Mouse (Mus musculus) gastrocnemius, postnatal 25 days (tissue): ENCODE results near the gene Olfr98. TPM values are rescaled to one million over a fixed set of nuclear protein-coding genes. Genes with fewer than 3 reads are reported as not detected.
A peak's percentile ranks its signal among the peaks of the same experiment; 100 is the strongest.
"Not testable (repeated sequence)": the region's sequence is repeated elsewhere in the genome, so short reads cannot be mapped to it uniquely, and the experiment has no call there.

Experiments used
- DNase-seq: peaks from one replicate; pipeline ENCODE4 v3.0.0; 2022
- long read RNA-seq, 2 experiments: library from polyadenylated mRNA; stranded (forward); transcript quantifications; one replicate each; pipeline ENCODE4 v2.0.0; 2021
- total RNA-seq, 2 experiments: library from RNA; stranded (reverse); gene quantifications; 1 replicate in 1 of 2; 2 replicates in 1 of 2; pipeline ENCODE4 v1.2.3; 2021

Olfr98 gene
- not detected for total RNA-seq
- long read RNA-seq, experiment 1: 0 reads
- long read RNA-seq, experiment 2: 0 reads

DNA sequence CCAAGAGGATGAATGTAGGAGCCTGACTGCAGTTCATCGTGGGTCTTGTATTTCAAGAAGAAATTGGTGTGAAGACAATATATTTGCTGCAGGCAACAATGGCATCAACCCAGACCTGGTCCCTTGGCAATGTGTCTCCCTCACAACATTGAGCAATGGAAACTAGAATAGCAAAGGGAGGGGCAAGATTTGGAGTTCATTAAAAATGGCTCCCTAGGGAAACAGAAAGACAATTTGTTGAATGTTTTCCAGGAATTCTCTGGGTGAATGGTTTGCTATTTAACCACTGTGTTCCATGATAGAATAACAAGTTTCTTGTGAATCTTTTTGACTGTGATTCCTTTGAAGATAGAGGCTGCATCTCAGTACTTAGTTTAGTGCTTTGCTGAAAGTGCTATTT lies at the start of gene Olfr98:
Olfr98 (minus strand) TSS at position 124 of the 400 bp plus-strand sequence.
- no peak for DNase-seq

DNA sequence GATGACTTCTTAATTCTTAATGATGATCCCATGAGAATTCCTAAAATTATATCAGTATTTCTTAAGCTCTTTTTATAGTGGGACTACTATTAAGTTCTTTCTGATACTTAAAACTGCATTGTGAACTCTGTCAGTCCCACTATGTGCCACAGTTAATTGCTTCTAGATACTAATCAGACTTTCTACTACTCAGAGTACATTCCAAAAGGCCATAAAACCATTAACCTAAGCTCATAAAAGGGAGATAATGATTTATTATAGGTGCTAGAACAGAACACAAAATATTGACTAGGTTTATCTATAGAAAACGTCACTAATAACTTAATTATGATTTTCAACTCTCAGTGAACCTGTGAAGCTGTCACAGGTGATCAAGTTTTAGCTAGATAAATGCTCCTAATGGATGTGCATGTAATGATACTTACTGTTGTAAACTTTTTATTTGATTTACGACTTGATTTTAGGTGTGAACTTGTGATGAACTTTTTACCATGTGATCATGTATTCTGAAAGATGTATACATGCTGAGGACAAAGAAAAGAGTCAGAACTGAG lies 46.7 kb upstream of the Olfr98 start:
- DNase-seq: no peak

DNA sequence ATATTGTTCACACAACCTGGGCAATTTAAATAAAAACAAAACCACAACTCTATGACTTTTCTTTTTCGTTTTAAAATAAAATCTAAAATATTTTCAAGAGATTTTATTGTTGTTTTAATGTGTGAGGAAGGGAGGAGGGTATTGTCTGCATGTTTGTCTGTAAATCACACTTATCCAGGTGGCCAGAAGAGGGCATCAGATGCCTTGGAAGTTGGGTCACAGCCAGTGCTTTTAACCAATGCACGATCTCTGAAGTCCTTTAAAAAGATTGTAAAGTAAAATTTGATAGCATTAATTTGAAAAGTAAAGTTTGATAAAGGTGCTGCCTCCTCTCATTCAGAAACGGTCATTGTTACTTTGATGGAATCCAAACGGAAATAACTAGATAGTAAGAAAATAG lies 44.9 kb upstream of the Olfr98 start:
- DNase-seq: no peak

DNA sequence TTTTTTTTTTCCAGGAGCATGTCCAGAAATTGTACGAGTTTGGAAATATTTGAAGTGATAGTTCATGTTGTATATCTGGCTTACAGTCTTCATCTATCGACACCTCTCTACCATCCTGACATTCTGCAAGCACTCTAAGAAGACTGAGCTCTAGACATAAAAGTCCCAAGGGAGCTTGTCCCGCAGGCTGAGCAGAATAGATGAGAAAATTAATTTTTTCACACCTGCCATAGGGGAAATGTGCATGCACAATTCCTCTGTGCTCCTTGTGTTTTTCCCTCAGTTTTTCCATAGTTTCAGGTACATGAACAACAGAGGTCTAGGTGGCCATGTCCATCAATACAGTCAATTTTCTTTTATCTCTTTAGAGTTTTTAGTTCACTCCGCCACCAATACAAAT lies 40.7 kb upstream of the Olfr98 start, which contains the start of gene Olfr101:
Olfr101 (minus strand) TSS at position 101 of the 400 bp plus-strand sequence.
- DNase-seq: no peak

DNA sequence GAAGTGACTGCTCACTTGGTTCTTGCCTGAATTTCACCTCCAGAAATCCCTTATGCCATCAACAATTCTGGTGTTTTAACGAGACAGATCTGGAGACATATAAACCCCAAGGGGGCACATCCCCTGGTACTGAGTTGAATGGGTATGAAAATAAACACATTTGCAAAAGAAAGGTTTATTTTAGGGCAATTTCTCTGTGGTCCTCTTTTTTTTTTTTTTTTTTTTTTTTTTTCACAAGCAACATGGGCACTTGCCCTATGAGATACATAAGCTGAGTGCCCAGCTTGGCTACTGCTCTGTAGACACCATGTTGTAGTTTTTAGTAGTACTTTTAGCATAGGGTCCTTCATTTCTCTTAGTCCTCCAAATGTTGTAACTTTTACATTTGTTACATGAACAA lies 19.8 kb upstream of the Olfr98 start, which contains the start of gene Olfr99:
Olfr99 (minus strand) TSS at position 101 of the 400 bp plus-strand sequence.
- no peak for DNase-seq

DNA sequence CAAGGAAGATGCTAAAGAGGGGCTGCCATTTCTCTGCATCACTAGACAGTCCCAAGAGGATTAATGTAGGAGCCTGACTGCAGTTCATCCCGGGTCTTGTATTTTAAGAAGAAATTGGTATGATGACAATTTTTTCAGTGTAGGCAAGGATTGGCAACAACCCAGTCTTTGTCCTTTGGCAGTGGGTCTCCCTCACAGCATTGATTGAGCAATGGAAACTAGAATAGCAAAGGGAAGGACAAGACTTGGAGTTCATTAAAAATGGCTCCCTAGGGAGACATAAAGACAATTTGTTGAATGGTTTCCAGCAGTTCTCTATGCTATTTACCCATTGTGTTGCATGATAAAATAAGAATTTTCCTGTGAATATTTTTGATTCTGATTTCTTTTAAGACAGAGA lies 16.8 kb upstream of the Olfr98 start:
- no peak for DNase-seq

DNA sequence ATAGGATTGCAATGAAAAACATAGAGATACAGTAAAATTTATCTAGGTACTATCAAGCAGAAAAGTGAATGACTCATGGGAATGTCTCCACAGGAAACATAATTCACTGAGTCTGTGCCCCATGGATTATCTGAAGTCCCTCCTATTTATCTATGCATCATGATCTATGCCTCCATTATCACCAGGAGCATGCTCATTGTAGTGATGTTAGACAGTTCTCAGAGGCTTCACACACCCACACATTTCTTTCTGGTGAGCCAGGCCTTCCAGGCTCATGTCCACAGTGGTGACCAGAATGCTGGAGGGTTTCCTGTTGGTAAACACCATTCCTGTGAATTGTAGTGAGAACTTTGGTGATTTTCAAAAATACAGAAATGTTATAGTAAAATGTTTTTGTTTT lies 13.0 kb upstream of the Olfr98 start:
- no peak for DNase-seq

DNA sequence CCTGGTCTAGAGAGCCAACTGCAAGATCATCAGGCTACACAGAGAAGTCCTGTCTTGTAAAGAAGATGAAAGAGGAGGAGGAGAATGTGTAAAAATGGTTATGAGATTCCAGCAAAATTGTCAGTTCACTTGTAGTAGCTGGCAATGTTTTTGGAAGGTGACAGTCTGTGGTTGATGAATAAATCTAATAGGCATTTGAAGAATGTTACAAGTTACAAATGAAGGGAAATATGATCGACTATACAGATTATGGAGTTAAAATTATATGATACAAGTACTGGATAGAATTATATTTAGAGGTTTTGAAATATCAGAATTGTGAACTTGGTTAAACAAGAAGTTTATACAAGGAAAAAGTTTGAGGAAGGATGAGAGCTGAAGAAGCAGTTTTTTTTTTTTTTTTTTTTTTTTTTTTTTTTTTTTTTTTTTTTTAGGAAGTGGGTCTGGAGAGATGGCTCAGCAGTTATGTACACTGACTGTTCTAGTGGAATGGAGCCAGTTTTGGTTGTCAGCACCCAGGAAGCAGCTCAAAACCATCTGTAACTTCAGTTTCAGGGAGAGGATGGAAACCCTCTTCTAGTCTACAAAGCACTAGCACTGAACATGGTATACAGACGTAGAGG lies 12.2 kb upstream of the Olfr98 start:
- no peak for DNase-seq

DNA sequence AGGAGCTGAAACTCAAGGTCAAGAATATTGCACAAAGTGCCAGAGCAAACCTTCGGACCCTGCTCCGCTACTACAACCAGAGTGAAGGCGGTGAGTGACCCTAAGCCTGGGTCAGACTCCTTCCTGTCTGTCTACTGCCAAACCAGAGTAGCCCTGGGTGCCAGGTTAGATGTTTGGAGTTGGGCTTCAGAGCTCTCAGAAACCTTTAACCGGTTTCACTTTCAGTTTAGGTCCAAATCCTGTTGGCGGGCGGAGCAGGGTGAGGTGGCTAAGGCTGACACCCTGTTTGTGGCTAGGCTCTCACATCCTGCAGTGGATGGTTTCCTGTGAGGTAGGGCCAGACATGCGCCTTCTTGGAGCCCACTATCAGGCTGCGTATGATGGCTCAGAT lies 7.1 kb upstream of the Olfr98 start:
- DNase-seq: peak; percentile 30

DNA sequence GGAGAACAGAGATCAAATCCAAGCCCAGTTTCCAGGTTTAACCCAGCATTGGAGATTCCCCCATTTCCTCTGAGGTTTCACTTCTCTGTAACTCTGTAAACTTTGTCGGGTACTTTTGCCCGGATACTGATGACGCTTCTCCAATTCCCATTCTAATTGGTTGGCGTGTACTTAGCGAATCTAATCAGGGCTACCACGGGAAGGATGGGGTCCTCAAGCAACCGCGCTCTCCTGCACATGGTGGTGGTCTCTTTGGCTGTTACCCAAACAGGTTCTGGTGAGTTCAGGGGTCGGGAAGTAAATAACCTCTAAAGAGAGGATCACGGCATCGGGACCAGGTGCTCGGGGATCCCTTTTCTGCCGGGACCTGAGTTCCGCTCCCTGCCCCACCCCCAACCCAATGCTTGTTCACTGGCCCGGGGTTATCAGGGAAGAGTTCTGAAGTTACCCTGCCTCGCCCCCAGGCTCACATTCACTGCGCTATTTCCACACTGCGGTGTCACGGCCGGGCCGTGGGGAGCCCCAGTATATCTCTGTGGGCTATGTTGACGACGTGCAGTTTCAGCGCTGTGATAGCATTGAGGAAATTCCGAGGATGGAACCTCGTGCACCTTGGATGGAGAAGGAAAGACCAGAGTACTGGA lies 6.6 kb upstream of the Olfr98 start, which contains the start of gene H2-M3:
H2-M3 (plus strand) TSS at position 163 of the 644 bp plus-strand sequence.
- peak; percentile 78 for DNase-seq

DNA sequence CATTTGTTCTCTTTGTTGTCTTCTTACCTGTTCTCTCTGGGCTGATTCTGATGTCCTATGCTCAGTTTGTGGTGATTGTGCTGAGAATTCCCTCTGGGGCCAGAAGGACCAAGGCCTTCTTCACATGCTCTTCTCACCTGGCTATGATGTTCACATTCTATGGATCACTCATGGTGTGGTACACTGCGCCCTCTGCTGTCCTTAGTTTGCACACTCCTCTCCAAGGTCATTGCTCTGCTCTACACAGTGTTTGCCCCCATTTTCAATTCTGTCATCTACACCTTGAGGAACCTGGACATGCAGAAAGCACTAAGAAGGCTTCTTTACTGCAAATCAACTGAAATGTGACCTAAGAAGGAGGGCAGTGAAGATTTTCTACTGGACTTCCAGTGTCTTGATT lies 13.0 kb downstream of the Olfr98 start:
- no peak for DNase-seq

DNA sequence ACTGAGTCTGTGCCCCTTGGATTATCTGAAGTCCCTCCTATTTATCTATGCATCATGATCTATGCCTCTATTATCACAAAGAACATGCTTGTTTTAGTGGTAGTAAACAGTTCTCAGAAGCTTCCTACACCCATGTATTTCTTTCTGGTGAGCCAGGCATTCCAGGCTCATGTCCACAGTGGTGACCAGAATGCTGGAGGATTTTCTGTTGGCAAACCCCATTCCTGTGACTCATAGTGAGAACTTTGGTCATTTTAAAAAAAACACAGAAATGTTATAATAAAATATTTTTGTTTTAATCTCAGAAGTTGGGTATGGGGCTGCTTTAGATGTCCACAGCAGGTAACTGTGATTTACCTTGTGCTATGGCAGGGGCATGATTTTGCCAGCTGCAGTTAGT lies 14.1 kb downstream of the Olfr98 start:
- no peak for DNase-seq

DNA sequence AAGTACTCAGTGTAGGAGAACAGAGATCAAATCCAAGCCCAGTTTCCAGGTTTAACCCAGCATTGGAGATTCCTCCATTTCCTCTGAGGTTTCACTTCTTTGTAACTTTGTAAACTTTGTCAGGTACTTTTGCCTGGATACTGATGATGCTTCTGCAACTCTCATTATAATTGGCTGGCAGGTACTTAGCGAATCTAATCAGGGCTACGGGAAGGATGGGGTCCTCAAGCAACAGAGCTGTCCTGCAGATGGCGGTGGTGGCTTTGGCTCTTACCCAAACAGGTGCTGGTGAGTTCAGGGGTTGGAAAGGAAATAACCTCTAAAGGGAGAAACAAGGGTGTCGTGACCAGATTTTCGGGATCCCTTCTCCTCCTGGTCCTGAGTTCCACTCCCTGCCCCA lies 16.8 kb downstream of the Olfr98 start:
- no peak for DNase-seq

DNA sequence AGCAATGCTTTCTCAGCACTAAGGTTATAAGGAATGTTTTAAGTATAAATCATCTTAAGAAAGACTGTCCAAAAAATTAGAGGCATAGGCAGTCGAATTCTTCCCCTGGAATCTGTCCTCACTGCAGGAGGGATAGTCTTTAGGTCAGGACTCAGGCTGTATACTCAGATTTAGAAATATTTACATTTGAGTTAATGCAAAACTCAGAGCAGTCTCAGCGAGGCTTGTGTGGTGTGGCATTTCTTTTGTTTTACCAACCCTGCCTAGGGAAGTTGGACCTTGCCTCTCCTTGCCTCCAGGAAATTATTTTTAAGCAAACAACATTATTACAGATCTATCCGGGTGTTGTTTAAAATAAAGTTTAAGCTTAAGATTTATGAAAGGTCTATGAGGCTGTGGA lies 21.4 kb downstream of the Olfr98 start:
- DNase-seq: no peak

DNA sequence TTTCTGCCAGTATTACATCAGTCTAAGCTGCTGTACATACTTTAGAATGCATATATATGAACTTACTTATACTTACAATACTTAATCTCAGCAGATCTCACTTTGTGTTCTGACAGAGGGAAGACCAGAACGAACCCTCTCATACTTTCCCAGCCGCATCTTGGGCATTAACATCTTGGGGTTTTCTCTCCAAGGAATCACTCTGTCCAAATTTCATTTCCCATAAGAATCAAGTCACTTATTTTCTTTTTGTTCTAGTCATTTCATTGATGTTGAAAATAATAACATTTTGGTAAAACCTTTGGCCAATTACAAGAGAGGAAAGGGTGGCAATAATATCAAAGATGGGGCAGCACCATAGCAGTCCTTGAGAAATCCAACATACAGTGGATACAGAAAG lies 26.3 kb downstream of the Olfr98 start, which contains the start of gene Olfr97:
Olfr97 (minus strand) TSS at position 101 of the 400 bp plus-strand sequence.
- DNase-seq: not testable (repeated sequence)

DNA sequence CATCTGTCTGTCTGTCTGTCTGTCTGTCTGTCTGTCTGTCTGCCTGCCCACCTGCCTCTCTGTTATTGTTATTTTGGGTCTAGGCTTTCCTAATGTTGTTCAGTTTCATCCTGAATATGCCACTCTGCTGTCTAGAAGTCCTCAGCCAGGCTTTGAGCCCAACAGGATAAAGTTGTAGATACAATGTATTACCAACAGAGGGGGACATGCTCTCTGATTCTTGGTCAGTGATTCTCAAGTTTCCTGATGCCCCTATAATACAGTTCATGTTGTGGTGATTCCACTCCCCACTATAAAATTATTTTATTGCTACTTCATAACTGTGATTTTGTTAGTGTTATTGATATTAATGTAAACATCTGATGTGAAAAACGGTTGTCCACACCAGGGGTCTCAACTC lies 41.7 kb downstream of the Olfr98 start:
- no peak for DNase-seq

DNA sequence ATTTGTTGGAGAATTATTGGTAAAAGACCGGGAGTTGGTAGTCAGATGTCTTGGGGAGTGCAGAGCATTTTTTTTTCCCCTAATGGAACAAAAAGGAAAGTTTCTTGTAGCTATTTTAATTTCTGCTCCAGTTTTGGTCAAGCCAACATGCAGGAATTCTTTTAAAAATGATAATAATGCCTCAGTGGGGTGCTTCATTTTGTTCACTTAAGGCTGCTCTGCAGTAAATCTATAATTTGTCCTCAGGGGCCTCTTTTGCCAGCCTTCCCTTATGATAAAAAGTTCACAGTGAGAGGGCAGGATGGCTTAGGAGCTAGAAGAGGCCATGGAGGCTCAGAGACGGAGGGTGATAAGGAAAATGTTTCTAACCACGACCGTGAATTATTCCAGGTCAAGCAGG lies 43.7 kb downstream of the Olfr98 start, which contains the start of gene Olfr96:
Olfr96 (plus strand) TSS at position 301 of the 400 bp plus-strand sequence.
- DNase-seq: no peak

DNA sequence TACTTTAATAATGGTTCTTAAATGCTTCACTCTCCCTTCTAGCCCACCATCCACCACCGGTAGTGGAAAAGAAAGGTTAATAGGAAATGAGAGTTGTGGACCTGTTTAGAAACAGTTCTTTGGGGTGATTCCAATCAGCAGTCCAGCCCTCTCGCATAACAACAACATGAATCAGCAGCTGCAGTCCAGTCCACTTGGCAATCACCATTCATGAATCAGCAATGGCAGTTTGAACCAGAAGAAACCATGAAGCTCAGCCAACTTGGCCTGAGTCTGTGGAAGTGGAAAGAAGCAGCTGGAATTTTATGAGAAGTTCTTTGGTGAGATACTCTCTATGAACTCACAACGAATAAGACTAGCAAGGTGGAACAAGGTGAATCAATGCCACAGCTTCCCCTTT lies 45.1 kb downstream of the Olfr98 start:
- peak; percentile 47 for DNase-seq

DNA sequence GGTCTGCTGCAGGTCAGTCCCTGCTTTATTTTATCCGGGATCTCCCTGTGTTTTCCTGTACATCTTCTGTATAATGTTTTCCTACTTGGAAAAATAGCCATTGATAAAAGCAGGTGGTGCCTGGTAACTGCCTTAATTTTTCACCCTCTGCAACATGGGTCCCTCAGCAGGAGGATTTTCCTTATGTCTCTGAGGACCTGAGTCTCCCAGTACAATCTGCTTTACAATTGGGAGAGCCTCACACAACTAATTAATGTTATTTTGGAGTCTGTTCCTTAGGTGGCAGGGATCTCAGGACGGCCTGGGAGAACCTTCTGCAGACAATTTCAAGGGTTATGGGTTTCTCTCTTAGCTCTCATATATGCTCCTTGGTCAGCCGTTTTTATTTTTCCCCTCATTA lies 50.5 kb downstream of the Olfr98 start, which contains the start of gene Olfr95:
Olfr95 (minus strand) TSS at position 101 of the 400 bp plus-strand sequence.
- DNase-seq: no peak
